Mouse (Mus musculus) retina, embryonic 14.5 days (tissue): ENCODE measurements around the gene Fam71a.

Experiments used
- DNase-seq: peaks from one replicate; pipeline ENCODE4 v3.0.0-alpha.2; 2015; ENCODE audit warnings: low spot score

Fam71a gene

DNA sequence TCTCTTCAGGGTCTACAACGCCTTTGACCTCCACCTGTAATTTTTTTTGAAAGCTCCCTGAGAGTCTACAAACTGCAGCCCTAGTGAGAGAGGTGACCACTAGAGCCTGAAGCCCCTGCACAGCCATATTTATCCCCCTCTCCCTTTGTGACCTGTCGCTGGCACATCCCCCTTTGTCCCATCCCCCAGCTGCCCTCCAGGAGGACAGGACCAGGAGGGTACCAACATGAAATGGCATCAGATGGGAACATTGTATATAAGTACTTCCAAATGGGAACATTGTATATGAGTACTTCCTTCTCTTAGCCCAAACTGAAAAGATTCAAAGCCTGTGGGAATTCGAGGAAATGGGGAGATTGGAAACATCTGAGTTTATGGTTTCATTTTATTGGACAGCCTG, at the start of gene Fam71a:
TSS of gene Fam71a (minus strand) at position 101 of the 400 bp plus-strand sequence.
- DNase-seq, result no peak

DNA sequence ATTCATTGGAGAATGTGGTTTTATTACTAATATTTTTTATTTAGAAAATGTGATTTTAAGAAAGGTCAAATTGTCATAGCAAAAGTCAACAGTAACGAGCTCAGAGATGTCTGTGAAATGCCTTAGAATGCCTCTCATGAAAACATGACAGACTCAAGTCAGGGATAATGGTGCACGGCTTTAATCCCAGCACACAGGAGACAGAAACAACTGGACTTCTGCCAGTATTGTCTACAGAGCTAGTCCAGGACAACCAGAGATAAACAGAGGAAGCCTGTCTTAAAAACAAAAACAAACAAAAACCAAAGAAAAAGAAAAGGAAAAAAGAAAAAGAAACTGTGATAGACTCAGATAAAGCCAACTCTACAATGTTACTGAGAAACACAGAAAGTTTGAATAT, 46.5 kb upstream of the Fam71a start:
- no peak for DNase-seq

DNA sequence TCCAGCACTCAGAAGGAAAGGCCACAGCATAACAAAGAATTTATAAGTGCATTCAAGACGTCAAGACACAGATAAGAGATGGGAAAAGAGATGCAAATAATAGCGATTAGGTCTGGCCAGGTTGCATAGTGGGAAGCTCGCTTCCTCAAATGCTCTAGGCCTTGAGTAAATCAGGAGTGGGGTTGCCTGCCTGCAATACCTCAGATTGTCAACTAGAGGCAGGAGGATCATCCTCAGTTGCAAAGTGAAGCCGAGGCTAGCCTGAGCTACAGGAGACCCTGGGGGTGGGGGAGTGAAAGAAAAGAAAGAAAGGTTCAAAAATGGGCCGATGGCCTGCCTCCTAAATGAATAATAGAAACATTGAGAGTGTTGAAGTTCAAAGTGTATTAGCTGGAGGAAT, 41.2 kb upstream of the Fam71a start:
- DNase-seq, result no peak

DNA sequence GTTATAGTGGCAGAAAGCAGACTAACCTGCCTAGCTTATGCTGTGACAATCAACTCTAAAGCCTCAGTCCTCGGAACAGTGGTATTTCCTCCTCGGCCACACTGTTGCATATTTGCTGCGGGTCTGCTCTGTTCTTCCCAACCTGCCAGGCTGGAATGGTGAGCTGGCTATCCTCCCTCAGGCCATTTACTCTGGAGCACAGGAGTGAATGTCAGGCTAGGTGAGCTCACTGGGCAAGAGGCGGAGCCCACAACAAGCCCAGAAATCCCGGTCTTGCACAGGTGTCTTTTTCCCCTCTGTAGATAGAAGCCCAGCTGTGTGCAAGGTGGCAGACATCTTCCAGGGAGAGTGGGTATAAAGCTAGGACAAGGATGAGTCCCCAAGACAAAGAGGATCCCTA, 40.3 kb upstream of the Fam71a start:
- no peak for DNase-seq

DNA sequence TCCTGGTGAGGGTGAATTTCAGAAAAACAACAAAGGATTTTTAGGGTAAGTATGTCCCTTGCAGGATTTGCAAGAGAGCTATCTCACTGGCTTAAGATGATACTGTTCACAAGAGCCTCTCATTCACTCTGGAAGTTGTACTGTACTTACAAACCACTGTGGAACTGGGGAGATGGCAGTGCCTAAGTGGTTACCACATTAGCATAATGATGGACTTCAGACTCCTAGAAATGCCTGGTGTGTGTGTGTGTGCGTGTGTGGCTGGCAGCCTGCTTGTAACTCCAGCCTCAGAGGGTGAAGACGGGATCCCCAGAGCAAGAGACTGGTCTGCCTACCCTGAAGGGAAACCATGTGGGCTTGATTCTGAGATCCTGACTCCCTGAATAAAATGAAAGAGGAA, 38.9 kb upstream of the Fam71a start:
- DNase-seq, result no peak

DNA sequence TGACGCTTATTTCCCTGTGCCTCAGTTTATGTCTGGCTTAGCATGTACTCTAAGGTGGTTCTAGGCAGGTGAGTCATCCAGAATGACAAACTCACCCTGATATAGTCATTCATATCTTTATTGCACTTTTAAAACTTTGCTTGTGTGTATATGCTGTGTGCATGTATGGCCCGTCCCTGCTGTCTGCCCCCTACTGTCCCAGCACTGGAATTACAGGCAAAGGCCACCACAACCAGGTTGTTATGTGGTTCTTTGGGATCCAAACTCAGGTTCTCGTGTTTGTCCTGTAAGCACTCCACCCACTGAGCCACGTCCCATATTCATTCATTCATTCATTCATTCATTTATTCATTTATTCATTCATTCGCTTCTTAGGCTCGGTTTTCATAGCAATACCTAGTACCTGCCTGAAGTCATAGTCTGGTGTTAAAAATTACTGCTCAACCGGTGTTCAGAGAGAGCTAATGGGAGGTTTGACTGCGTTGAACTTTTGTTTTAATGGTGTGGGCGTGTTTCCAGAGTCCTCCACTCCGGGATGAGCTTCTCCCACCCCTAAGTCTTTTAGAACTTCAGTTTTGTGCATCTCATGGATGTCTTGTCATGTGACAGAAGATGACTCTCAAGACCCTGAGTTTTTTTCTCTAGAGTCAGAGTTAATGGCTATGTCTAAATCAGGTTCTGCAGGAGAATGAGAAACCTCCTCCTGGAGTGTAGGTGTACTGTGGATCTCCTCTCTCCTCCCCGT, 37.8 kb upstream of the Fam71a start:
- no peak for DNase-seq

DNA sequence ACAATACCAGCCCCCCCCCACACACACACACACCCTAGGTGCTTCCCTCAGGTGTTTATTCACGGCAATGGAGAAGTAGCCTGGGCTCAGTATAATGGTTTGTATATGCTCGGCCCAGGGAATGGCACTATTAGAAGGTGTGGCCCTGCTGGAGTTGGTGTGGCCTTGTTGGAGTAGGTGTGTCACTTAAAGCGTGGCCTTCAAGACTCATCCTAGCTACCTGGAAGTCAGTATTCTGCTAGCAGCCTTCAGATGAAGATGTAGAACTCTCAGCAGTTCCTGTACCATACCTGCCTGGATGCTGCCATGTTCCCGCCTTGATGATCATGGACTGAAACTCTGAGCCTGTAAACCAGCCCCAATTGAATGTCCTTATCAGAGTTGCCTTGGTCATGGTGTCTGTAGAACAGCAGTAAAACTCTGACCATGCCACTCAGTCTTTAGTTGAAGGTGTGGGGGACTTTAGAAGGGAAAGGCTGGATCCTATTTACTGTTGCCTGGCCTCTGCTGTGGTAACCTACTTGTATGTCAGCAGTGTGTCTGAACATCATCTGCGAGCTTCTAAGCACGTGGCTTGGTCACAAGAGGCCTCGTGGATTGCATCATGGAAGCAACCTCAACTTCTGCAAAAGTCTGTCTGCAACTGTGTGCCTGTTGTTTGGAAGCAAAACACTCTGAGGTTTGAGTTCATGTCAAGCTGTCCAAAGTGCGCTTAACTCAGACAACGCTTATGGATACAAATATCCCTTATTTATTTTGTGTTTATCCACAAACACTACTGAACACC, 36.4 kb upstream of the Fam71a start:
- no peak for DNase-seq

DNA sequence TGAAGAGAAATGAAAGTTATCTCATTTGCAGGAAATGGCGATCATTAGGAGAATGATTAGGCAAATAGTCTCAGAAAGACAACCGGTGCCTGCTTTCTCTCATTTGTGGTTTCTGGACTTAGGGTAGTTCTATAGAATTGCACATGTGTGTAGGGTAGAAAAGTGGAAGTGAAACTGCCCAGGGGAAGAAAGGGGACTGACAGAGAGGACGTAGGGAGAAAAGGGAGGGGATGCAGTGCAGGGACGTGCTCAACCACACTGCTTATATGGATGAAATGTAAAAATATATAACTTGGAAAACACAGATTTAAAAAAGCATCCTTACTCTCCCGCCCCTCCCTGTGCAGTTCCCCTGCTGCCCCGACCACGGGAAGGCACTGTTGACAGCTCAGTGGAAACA, 33.3 kb upstream of the Fam71a start:
- DNase-seq, result no peak

DNA sequence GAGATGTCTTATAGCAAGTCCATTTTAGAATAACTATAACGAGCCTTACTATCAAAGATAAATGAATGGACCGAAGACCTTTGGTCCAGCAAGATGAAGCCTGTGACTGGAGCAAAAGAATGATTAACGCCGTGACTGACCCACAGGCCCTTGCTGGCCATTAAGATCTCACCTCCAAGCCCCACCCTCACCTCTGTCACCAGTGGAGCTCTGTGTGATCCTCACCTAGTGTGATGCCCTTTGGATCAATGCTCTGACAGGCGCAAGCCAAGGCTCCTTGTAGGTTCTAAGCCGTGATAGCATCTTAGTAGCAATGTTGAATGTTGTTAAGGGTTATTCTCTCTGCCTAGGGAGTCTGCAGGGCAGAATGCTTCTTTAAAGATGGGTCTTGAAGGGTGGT, 31.4 kb upstream of the Fam71a start:
- no peak for DNase-seq

DNA sequence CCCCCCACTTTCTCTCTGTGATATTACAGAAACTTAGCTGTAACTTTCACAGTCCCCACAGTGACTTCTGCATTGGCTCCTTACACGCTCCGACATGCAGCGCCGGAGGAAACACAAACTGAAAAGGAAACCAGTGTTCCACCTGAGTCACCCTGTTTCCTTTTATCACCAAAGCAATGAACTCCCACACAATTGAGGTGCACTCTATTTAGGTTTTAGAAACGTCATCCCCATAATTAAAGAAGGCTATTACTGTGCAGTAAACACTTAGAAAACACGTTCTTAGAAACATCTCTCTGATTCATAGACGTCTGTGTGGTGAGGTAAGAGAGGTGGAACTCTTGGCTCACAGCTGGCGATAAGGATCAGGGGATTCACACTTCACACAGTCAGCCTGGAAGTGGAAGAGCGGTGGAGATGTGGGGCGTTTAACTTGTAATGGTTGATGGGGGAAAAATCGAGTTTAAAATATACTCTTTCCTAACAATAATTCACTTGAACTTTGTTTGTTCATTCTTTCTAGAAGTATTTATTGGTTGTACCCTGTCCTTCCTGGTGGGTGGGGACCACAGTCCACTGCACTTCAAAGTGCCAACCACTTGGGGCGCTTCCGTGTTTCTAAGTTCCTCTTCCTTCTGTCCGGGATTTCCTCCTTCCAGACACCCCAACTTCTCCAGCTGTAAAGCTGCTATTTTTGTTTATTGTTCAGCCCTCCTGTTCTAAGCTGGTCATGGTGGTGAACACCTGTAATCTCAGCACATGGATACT, 29.2 kb upstream of the Fam71a start:
- peak; percentile 28 for DNase-seq

DNA sequence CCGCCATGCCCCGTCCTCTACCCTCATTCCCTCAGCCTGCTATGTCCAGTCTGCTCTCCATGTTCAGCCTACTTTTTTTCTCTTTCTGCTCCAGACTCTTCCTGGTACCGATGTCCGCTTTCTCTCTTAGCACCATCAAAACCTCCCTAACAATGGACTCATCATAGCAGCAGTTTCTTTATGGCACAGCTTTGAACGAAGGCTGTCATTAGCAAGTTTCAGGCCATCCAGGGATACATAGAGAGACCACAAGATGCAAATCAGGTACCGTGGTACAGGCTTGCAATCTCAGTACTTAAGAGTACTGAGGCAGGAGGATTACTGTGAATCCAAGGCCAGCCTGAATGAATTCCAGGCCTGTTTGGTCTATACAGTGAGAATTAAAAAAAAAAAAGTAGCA, 28.1 kb upstream of the Fam71a start:
- no peak for DNase-seq

DNA sequence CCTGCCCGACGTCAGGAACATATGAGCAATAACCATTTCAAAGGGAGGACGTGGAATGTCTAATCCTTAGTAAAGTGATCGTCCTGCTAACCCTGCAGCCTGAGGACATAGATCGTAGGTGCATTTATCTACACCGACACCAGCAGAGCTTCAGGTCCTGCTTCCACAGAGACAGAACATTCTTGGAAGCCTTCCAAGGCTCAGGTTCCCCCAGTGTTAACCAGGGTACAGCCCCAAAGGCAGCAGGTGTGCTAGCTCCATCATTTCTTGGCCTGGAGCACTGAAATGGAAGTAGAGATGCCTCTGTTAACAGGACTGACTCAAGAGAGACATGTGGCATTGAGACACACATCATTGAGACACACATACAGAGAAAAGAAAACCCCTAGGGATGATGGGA, 27.6 kb upstream of the Fam71a start:
- DNase-seq, result no peak

DNA sequence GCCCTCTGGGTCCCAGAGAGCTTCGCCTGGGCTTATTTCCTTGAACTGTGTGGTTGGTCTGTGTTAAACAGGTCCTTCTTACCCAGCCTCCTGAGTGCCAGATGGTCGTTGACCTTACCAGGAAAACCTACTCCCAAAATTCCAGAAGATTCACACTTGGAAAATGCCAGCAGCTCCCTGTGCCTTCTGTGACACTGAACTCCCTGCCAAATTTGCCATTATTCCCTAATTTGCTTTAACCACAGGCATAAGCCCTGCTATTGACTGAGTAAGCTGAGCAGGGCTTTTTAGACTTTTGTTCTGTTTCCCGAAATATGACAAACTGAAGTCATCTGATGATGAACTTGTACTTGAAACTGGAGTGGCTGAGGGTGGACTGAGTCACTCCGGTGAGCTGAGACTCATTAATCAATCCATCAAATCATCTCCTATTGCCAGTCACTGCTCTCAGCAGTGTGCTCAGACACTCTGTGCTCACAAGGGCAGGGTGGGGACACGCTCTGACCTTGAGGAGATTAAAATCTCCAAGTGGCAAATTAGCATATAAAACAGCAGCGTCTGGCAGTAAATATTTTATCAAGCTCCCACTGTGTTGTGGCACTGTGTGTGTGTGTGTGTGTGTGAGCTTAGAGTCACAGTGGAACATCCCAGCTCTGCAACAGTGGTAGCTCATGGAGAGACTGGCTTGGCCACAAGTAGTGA, 25.2 kb upstream of the Fam71a start:
- no peak for DNase-seq

DNA sequence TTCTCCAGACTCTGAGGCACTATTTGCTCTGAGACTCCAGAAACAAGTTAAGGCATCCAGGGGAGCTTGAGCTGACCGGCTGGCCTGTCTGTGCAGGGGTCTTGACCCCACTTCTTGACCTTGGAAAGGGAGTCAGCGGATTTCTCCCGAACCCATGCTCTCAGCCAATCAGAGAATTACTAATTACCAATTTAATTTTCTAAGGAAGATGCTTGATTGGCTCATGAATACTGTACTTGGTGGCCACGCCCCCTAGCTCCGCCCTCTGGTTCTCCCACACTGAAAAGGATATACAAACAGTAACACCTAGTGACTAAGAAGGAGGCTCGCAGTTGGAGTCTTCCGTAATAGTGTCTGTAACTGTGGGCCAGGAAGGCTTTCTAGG, 21.8 kb upstream of the Fam71a start:
- DNase-seq, result peak; percentile 29

DNA sequence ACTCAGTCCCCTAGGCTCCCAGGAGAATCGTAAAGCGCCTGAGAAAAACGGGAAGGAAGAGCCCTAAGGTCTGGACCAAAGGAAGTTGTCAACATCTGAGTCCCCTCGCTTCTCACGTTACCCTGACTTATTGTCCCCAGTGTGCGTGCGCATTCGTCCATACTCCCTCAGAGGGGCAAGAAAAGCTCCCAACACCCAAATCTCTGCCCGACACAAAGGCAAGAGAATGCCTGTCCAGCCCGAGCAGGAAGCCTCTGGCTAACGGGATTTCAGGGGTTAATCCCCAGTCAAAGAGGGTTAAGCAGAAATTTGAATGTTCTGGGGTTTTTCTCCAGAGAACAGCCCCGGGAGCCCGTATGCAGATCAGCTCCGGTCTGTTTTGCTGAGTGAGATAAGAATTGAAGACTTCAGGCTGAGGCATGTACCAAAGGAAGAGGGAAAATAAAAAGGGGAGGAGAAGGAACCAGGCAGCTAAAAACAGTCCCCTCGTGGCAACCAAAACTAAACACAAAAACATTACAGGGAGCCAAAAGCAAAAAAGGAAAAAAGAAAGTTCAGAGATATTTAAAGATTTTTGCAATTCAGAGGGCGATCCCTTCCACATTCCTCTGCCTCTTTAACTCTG, 21.3 kb upstream of the Fam71a start:
- no peak for DNase-seq

DNA sequence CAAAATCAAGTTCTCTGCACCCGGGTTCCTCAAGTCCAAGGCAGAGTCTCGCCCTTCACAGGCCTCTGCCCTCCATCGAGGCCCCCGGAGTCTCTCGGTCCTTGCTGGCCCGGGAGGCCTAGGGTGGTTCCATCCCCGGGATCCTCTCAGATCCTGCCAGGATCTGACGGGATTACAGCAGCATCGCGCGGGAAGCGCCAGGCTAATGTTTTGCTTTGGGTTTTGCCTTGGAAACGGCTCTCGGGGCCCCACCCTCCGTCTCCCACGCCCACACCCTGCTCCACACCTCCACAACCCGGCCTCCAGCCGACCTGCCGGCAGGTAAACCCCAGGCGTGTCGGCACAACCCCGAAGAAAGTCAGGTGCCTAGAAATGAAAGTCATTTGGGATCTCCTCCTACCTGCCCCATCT, 20.2 kb upstream of the Fam71a start:
- peak; percentile 23 for DNase-seq

DNA sequence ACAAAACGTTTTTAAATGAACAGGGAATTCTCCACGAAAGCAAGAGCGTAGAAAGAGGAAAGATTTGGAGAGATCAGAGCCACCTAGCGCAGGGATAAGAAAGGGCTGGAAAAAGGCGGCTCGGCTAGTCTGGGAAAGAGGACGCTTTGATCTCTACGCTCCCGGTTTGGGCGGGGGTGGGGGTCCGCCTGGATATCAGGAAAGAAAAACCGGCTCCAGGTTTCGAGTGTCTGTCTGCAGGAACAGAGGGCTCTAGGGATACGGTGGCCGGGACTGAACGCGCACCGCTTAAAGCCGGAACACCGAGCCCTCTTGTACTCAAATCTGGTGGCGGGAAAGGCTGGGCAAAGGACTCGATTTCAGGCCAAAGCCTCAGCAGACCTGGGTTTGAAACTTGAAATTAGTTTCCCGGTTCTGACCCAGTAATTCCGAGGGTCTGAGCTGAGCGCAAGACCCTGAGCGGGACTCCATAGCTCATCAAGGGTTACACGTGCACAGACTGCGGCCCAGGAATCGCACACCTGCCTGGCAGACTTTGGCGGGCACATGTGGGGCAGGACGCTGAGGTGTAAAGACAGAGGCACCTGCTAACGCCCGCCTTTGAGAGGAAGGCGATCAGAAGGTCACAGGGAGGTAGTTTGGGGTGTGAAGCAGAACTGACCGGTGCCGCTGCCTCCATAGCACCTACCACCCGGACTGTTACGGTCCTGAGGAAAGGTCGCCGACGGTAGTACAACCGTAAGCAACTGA, 19.6 kb upstream of the Fam71a start:
- peak; percentile 59 for DNase-seq

DNA sequence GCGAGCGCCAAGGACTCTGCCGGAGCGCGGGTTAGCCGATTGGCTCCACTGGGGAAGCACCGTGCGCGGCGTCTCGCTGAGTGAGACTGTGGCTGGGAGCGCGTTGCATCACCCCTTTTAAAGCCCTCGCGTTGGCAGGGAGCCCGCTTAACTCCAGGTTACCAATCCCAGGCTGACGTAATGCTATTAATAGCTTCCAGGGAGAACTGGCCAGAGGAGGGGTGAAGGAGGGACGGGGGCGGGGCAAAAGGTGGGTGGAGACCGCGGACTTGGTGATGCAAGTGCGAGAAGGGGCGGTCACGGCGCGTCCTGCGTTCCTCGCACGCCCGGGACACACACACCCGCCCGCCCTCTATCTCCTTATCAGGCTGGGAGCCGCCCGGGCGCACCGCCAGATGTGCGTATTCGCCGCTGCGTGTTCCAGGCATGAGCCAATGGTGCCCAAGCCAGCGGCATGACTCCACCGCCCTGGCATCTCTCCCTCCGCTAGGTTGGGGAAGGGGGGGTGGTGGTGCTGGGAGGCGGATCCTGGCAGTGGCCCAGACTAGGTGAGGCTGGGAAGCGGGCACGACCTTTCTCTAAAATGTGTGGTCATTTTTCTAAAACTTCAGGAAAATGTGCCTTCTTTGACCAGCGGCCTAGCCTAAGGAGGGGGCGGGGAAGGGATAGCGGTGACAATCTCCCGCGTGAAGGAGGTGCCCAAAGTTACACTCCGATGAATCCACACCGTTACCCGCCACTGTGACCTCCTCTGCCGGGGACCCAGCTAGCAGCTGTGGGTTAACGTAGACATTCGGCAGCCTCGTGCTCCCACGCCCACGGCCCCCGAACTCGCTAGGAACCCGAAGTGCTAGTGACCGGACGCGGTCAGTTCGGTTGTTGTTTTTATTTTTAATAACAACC, 18.8 kb upstream of the Fam71a start:
- DNase-seq, result peak; percentile 82

DNA sequence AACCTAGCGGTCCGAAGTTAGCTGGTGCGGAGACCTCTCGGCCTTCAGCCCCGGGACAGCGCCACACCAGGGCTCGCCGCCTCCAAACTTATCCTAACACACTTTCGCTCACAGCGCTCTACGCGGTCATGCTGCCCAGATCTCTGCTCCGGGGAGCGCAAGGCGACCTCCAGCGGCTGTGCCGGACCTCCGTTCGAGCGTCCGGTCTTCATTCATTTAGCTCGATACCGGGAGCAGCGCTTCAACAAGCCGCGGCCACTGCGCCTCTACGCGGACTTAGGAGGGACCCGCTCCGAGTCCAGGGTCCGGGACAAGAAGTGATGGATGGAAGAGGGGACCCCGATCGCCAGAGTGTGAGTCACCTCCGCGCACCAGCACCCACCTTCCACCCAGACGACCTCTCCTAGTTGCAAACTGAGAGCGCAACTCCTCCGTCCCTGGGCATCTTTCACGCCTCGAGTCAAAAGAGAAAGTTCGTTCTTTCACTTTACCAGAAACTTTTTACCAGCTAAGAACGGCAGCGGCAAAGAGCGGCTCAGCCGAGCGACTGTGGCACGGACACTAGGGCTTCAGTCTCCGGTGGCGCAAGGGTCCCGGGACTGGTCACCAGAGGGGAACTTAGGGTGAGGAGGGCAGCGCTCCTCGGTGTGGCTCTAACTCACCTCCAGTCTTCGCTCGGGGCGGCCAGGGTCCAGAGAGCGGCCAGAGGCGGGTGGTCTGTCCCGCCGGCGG, 18.0 kb upstream of the Fam71a start:
- peak; percentile 71 for DNase-seq
